Mouse (Mus musculus): ENCODE measurements around the gene Olfr1434. TPM values are rescaled to one million over a fixed set of nuclear protein-coding genes. Genes with fewer than 3 reads are reported as not detected.
"Not testable (repeated sequence)": the region's sequence is repeated elsewhere in the genome, so short reads cannot be mapped to it uniquely, and the experiment has no call there.

The Olfr1434 gene
- polyA plus RNA-seq (2015; fragmentation: Nextera tagmentation; extraction: Ambion mirVana) = not detected in 2 replicates

DNA sequence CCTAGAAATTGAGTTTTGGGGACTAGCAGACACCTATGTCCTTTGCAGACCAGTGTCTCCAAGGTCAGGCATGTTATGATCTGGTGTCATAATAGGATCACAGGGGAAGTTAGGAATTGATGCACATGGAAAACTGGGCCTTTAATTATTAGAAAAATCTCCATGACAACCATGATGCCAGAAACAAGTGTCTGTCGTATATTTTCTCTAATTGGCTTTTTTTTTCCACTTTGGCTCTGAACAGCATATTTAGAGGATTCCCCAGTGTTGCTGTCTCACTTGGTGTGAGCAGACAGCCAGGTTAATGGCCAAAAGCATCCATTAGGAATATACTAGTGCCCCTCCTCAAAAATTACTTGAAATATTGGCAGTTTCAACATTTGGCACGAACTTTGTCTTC, at the start of gene Olfr1434:
Olfr1434 (plus strand) TSS at position 301 of the 400 bp plus-strand sequence.
- H3K27me3 ChIP-seq (ENCODE audit: control insufficient read depth, insufficient read depth, low read depth, low read length) = no peaks in the 10 kb centered on the region
- WGBS = 80% methylated on average over 2 of the region's 2 CpGs
- H3K36me3 ChIP-seq (ENCODE audit: control insufficient read depth, insufficient read depth, low read length) = no peaks in the 10 kb centered on the region
- H3K4me2 ChIP-seq (ENCODE audit: low read length) = no peak within 1 kb of the TSS
- no peak within 1 kb of the TSS for H3K4me3 ChIP-seq (ENCODE audit: low read depth, low read length)
- no peak within 1 kb of the TSS for H3K9ac ChIP-seq (ENCODE audit: low read depth, low read length)
- ATAC-seq = no peak
- no peaks in the 10 kb centered on the region for H3K4me1 ChIP-seq (ENCODE audit: control insufficient read depth, insufficient read depth, low read length)
- no peaks in the 10 kb centered on the region for H3K9me3 ChIP-seq (replicated peaks; ENCODE audit: control insufficient read depth, low read length, poor library complexity, severe bottlenecking)
- H3K27ac ChIP-seq (ENCODE audit: low read length) = no peak within 1 kb of the TSS

DNA sequence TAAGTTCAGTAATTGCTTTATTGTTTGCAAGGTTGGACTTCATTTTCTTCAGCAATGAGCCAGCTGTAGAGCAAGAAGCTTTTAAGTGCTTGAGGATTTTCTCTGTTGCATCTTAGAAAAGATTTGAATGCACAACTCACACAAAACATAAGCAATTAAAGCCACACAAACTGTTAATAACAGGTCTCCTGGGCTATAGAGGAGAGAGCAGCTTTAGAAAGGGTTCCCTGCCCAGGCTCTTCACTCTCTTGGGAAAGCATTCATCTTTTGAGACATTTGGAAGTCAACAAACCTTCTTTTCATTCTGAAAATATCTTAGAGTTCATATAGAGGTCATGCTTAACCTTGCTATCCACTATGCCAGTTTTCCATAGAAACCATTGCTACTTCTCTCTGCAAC, 47.2 kb upstream of the Olfr1434 start, which contains the start of gene Olfr1432:
Olfr1432 (minus strand) TSS at position 101 of the 400 bp plus-strand sequence.
- not testable (repeated sequence) for H3K9ac ChIP-seq (ENCODE audit: low read depth, low read length); H3K4me2 ChIP-seq (ENCODE audit: low read length); H3K27ac ChIP-seq (ENCODE audit: low read length); ATAC-seq; H3K9me3 ChIP-seq (replicated peaks; ENCODE audit: control insufficient read depth, low read length, poor library complexity, severe bottlenecking); H3K4me3 ChIP-seq (ENCODE audit: low read depth, low read length); H3K36me3 ChIP-seq (ENCODE audit: control insufficient read depth, insufficient read depth, low read length); H3K27me3 ChIP-seq (ENCODE audit: control insufficient read depth, insufficient read depth, low read depth, low read length); H3K4me1 ChIP-seq (ENCODE audit: control insufficient read depth, insufficient read depth, low read length)

GRCm38 (mm10) chr19:12241559-12241958, 38.1 kb upstream of the Olfr1434 start, which contains the start of gene Olfr262:
TSS of gene Olfr262 (minus strand) at chr19:12241659.
- Histone ChIP-seq H3K4me2 (ENCODE audit: low read length) (no peak within 1 kb of the TSS), H3K27ac (ENCODE audit: low read length) (no peak within 1 kb of the TSS), H3K36me3 (ENCODE audit: control insufficient read depth, insufficient read depth, low read length) (no peaks in the 10 kb centered on the region), H3K4me1 (ENCODE audit: control insufficient read depth, insufficient read depth, low read length) (no peaks in the 10 kb centered on the region), H3K27me3 (ENCODE audit: control insufficient read depth, insufficient read depth, low read depth, low read length) (no peaks in the 10 kb centered on the region), H3K9me3 (replicated peaks; ENCODE audit: control insufficient read depth, low read length, poor library complexity, severe bottlenecking) (no peaks in the 10 kb centered on the region), H3K4me3 (ENCODE audit: low read depth, low read length) (no peak within 1 kb of the TSS), H3K9ac (ENCODE audit: low read depth, low read length) (no peak within 1 kb of the TSS)
- ATAC-seq = no peak
- 96% methylated on average over 1 of the region's 1 CpGs for WGBS

DNA sequence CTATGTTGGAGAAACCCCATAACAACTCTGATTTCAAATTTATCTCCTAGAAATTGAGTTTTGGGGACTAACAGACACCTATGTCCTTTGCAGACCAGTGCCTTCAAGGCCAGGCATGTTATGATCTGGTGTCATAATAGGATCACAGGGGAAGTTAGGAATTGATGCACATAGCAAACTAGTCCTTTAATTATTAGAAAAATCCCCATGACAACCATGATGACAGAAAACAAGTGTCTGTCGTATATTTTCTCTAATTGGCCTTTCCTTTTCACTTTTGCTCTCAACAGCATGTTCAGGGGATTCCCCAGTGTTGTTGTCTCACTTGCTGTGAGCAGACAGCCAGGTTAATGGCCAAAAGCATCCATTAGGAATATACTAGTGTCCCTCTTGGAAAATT, 18.9 kb upstream of the Olfr1434 start, which contains the start of gene Olfr235:
Olfr235 (plus strand) TSS at position 301 of the 400 bp plus-strand sequence.
- Histone ChIP-seq H3K27me3 (ENCODE audit: control insufficient read depth, insufficient read depth, low read depth, low read length) (no peaks in the 10 kb centered on the region), H3K36me3 (ENCODE audit: control insufficient read depth, insufficient read depth, low read length) (no peaks in the 10 kb centered on the region), H3K4me1 (ENCODE audit: control insufficient read depth, insufficient read depth, low read length) (no peaks in the 10 kb centered on the region), H3K9ac (ENCODE audit: low read depth, low read length) (no peak within 1 kb of the TSS), H3K4me3 (ENCODE audit: low read depth, low read length) (no peak within 1 kb of the TSS), H3K4me2 (ENCODE audit: low read length) (no peak within 1 kb of the TSS), H3K27ac (ENCODE audit: low read length) (no peak within 1 kb of the TSS), H3K9me3 (replicated peaks; ENCODE audit: control insufficient read depth, low read length, poor library complexity, severe bottlenecking) (no peaks in the 10 kb centered on the region)
- no peak for ATAC-seq
- 67% methylated on average over 1 of the region's 1 CpGs for WGBS

DNA sequence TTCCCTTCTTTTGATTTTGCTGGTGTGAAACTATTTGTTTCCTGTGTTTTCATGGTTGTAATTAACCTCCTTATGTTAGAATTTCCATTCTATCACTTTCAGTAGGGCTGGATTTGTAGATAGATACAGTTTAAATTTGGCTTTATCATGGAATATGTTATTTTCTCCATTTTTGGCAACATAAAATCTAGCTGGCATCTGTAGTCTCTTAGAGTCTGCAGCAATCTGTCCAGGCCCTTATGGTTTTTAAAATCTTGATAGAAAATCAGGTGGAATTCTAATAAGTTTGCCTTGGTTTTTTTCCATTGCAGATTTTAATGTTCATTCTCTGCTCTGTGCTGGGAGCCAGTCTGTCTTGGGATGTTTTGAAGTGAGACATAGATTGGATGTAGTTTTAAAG, 13.3 kb downstream of the Olfr1434 start:
- no peak overlapping the region for H3K9ac ChIP-seq (ENCODE audit: low read depth, low read length)
- H3K27ac ChIP-seq (ENCODE audit: low read length) = no peak overlapping the region
- ATAC-seq = no peak
- no peaks in the 10 kb centered on the region for H3K4me1 ChIP-seq (ENCODE audit: control insufficient read depth, insufficient read depth, low read length)
- no peak overlapping the region for H3K4me2 ChIP-seq (ENCODE audit: low read length)
- H3K9me3 ChIP-seq (replicated peaks; ENCODE audit: control insufficient read depth, low read length, poor library complexity, severe bottlenecking) = no peaks in the 10 kb centered on the region
- no peaks in the 10 kb centered on the region for H3K27me3 ChIP-seq (ENCODE audit: control insufficient read depth, insufficient read depth, low read depth, low read length)
- no peaks in the 10 kb centered on the region for H3K36me3 ChIP-seq (ENCODE audit: control insufficient read depth, insufficient read depth, low read length)
- H3K4me3 ChIP-seq (ENCODE audit: low read depth, low read length) = no peak overlapping the region

DNA sequence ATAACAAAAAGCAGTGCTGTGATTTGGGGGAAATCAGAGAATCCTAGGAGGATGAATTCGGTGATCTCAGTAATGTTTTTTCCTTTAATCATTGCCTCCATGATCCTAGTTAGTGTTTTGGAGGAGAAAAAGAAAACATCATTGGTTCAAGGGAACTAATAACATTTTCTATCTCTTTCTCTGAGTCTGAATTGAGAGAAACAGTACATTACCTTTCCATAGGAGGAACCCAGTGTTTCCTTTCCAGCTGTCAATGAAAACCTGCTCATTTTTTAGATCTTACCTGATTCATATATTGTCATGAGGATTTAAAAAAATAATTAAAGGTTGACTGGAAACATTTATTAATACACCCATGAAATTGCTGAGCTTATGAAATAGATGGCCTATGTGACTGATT, 19.4 kb downstream of the Olfr1434 start, which contains the start of gene Olfr1436:
Olfr1436 (minus strand) TSS at position 101 of the 400 bp plus-strand sequence.
- not testable (repeated sequence) for ATAC-seq; H3K4me3 ChIP-seq (ENCODE audit: low read depth, low read length); H3K27ac ChIP-seq (ENCODE audit: low read length); H3K9ac ChIP-seq (ENCODE audit: low read depth, low read length); H3K4me2 ChIP-seq (ENCODE audit: low read length); H3K36me3 ChIP-seq (ENCODE audit: control insufficient read depth, insufficient read depth, low read length); H3K4me1 ChIP-seq (ENCODE audit: control insufficient read depth, insufficient read depth, low read length); H3K27me3 ChIP-seq (ENCODE audit: control insufficient read depth, insufficient read depth, low read depth, low read length); H3K9me3 ChIP-seq (replicated peaks; ENCODE audit: control insufficient read depth, low read length, poor library complexity, severe bottlenecking)
- 89% methylated on average over 1 of the region's 1 CpGs for WGBS

DNA sequence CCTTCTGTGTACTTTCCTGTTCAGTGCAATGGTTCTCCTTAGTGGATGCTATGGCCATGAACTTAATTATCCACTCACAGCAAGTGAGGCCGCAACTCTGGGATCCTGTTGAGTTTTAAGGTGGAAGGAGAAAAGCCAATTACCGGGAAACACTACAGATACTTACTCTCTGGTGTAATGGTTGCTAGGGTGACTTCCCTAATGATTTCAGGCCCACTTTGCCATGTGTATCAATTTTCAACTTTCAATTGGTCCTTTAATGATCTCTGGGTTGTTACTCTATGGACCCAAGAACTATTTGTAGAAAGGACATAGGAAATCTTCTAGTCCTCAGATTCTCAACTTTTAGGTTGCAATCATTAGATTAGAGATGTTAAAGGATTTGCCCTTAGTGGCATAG, 45.3 kb downstream of the Olfr1434 start, which contains the start of gene Olfr1437:
Olfr1437 (minus strand) TSS at position 101 of the 400 bp plus-strand sequence.
- WGBS = 76% methylated on average over 2 of the region's 2 CpGs
- Histone ChIP-seq H3K36me3 (ENCODE audit: control insufficient read depth, insufficient read depth, low read length) (no peaks in the 10 kb centered on the region), H3K27ac (ENCODE audit: low read length) (no peak within 1 kb of the TSS), H3K4me3 (ENCODE audit: low read depth, low read length) (no peak within 1 kb of the TSS), H3K9me3 (replicated peaks; ENCODE audit: control insufficient read depth, low read length, poor library complexity, severe bottlenecking) (no peaks in the 10 kb centered on the region), H3K4me2 (ENCODE audit: low read length) (no peak within 1 kb of the TSS), H3K9ac (ENCODE audit: low read depth, low read length) (no peak within 1 kb of the TSS), H3K4me1 (ENCODE audit: control insufficient read depth, insufficient read depth, low read length) (no peaks in the 10 kb centered on the region), H3K27me3 (ENCODE audit: control insufficient read depth, insufficient read depth, low read depth, low read length) (no peaks in the 10 kb centered on the region)
- no peak for ATAC-seq

Other genes with a start within 250 kb of the Olfr1434 start
- not detected in 2 replicates for gene Olfr1423, start 238.5 kb upstream of the Olfr1434 start, polyA plus RNA-seq (2015; fragmentation: Nextera tagmentation; extraction: Ambion mirVana)
- not detected in 2 replicates for gene Olfr1424, start 217.2 kb upstream of the Olfr1434 start, polyA plus RNA-seq (2015; fragmentation: Nextera tagmentation; extraction: Ambion mirVana)
- not detected in 2 replicates for gene Olfr1425, start 202.1 kb upstream of the Olfr1434 start, polyA plus RNA-seq (2015; fragmentation: Nextera tagmentation; extraction: Ambion mirVana)
- gene Olfr1426, start 187.8 kb upstream of the Olfr1434 start, polyA plus RNA-seq (2015; fragmentation: Nextera tagmentation; extraction: Ambion mirVana) = not detected in 2 replicates
- not detected in 2 replicates for gene Olfr1427, start 176.5 kb upstream of the Olfr1434 start, polyA plus RNA-seq (2015; fragmentation: Nextera tagmentation; extraction: Ambion mirVana)
- gene Olfr1428, start 164.0 kb upstream of the Olfr1434 start, polyA plus RNA-seq (2015; fragmentation: Nextera tagmentation; extraction: Ambion mirVana) = not detected in 2 replicates
- gene Olfr76, start 156.7 kb upstream of the Olfr1434 start, polyA plus RNA-seq (2015; fragmentation: Nextera tagmentation; extraction: Ambion mirVana) = not detected in 2 replicates
- gene Olfr1555-ps1, start 109.7 kb upstream of the Olfr1434 start, polyA plus RNA-seq (2015; fragmentation: Nextera tagmentation; extraction: Ambion mirVana) = not detected in 2 replicates
- 0.08 TPM in 1 of 2 replicates, not detected in the other for gene Olfr1431, start 79.2 kb upstream of the Olfr1434 start, polyA plus RNA-seq (2015; fragmentation: Nextera tagmentation; extraction: Ambion mirVana)
- not detected in 2 replicates for gene Olfr1432, start 47.3 kb upstream of the Olfr1434 start, polyA plus RNA-seq (2015; fragmentation: Nextera tagmentation; extraction: Ambion mirVana)
- not detected in 2 replicates for gene Olfr262, start 38.2 kb upstream of the Olfr1434 start, polyA plus RNA-seq (2015; fragmentation: Nextera tagmentation; extraction: Ambion mirVana)
- gene Olfr235, start 18.8 kb upstream of the Olfr1434 start, polyA plus RNA-seq (2015; fragmentation: Nextera tagmentation; extraction: Ambion mirVana) = 0.09 TPM in 1 of 2 replicates, not detected in the other
- gene Olfr1436, start 19.3 kb downstream of the Olfr1434 start, polyA plus RNA-seq (2015; fragmentation: Nextera tagmentation; extraction: Ambion mirVana) = not detected in 2 replicates
- gene Olfr1437, start 45.2 kb downstream of the Olfr1434 start, polyA plus RNA-seq (2015; fragmentation: Nextera tagmentation; extraction: Ambion mirVana) = not detected in 2 replicates
- not detected in 2 replicates for gene Olfr1438-ps1, start 56.1 kb downstream of the Olfr1434 start, polyA plus RNA-seq (2015; fragmentation: Nextera tagmentation; extraction: Ambion mirVana)
- gene Olfr1440, start 107.4 kb downstream of the Olfr1434 start, polyA plus RNA-seq (2015; fragmentation: Nextera tagmentation; extraction: Ambion mirVana) = not detected in 2 replicates
- not detected in 2 replicates for gene Olfr1441, start 137.6 kb downstream of the Olfr1434 start, polyA plus RNA-seq (2015; fragmentation: Nextera tagmentation; extraction: Ambion mirVana)
- gene Pfpl, start 148.1 kb downstream of the Olfr1434 start, polyA plus RNA-seq (2015; fragmentation: Nextera tagmentation; extraction: Ambion mirVana) = not detected in 2 replicates
- gene Mpeg1, start 180.9 kb downstream of the Olfr1434 start, polyA plus RNA-seq (2015; fragmentation: Nextera tagmentation; extraction: Ambion mirVana) = 0.69 and 0.71 TPM in 2 replicates
- 38.6 and 39.3 TPM in 2 replicates for gene Dtx4, start 221.6 kb downstream of the Olfr1434 start, polyA plus RNA-seq (2015; fragmentation: Nextera tagmentation; extraction: Ambion mirVana)

Measured in midbrain, embryonic 16.5 days (tissue).